Mouse (Mus musculus): ENCODE results near the gene 1700042G07Rik.

GRCm38 (mm10) chr4:116182079-116182478, 8.9 kb downstream of the 1700042G07Rik start:
- TF ChIP-seq POLR2A (IDR thresholded peaks at IDR 0.05; ENCODE audit: borderline replicate concordance, insufficient read depth, low read length) = no peak
- no peak for TF ChIP-seq CTCF (IDR thresholded peaks at IDR 0.05; ENCODE audit: borderline replicate concordance, insufficient read depth, low read depth, low read length)

Measured in cerebellum, adult 2 months (tissue).